Mouse (Mus musculus) CH12.LX (cell line): ENCODE measurements around the gene Eid1.

Source experiments
- CHD2 ChIP-seq: IDR thresholded peaks from 2 replicates; pipeline ENCODE4 v1.6.1; 2011; ENCODE audit warnings: low read length, improper control_type of control experiment
- E2F4 ChIP-seq: IDR thresholded peaks from 2 replicates; pipeline ENCODE4 v1.6.1; 2011; ENCODE audit warnings: low read depth, low read length, improper control_type of control experiment; ENCODE audit not compliant: insufficient replicate concordance
- EP300 ChIP-seq: IDR thresholded peaks from 2 replicates; pipeline ENCODE4 v1.6.1; 2011; ENCODE audit warnings: low read length, improper control_type of control experiment
- MAX ChIP-seq: IDR thresholded peaks from 2 replicates; pipeline ENCODE4 v1.6.1; 2011; ENCODE audit warnings: low read length, improper control_type of control experiment
- MYC ChIP-seq: IDR thresholded peaks from 2 replicates; pipeline ENCODE4 v1.6.1; 2011; ENCODE audit warnings: low read depth, mild to moderate bottlenecking, improper control_type of control experiment, low read length
- PAX5 ChIP-seq: IDR thresholded peaks from 2 replicates; pipeline ENCODE4 v1.6.1; 2012; ENCODE audit warnings: low read length, inconsistent platforms, mixed read lengths
- POLR2A ChIP-seq: IDR thresholded peaks from 2 replicates; pipeline ENCODE4 v1.6.1; 2011; ENCODE audit warnings: low read depth, mild to moderate bottlenecking, improper control_type of control experiment, low read length
- SIN3A ChIP-seq: IDR thresholded peaks from 2 replicates; pipeline ENCODE4 v1.6.1; 2012; ENCODE audit warnings: low read length, improper control_type of control experiment, inconsistent platforms
- SMC3 ChIP-seq: IDR thresholded peaks from 2 replicates; pipeline ENCODE4 v1.6.1; 2011; ENCODE audit warnings: low read depth, low read length, improper control_type of control experiment
- TCF12 ChIP-seq: IDR thresholded peaks from 2 replicates; pipeline ENCODE4 v1.6.1; 2014; ENCODE audit warnings: low read depth, mild to moderate bottlenecking, inconsistent platforms, low read length, improper control_type of control experiment
- UBTF ChIP-seq: IDR thresholded peaks from 2 replicates; pipeline ENCODE4 v1.6.1; 2012; ENCODE audit warnings: low read depth, mild to moderate bottlenecking, inconsistent platforms, low read length, improper control_type of control experiment, moderate library complexity
- ZNF384 ChIP-seq: IDR thresholded peaks from 2 replicates; pipeline ENCODE4 v1.6.1; 2012; ENCODE audit warnings: low read depth, low read length, improper control_type of control experiment, inconsistent platforms

- TF ChIP-seq ZNF384: no peak
- TF ChIP-seq POLR2A: no peak
- TF ChIP-seq PAX5: no peak
- no peak for TF ChIP-seq MAX
- TF ChIP-seq CHD2: no peak
- no peak for TF ChIP-seq SMC3
- TF ChIP-seq MYC: no peak
- TF ChIP-seq SIN3A: no peak
- TF ChIP-seq UBTF: no peak
- no peak for TF ChIP-seq EP300
- TF ChIP-seq E2F4: no peak
- no peak for TF ChIP-seq TCF12
Observed at GRCm38 (mm10) chr2:125626536-125626935, 46.4 kb upstream of the Eid1 start.
